Comparison of ENCODE assay signal across 22 mouse cellular contexts in the genomic region with DNA sequence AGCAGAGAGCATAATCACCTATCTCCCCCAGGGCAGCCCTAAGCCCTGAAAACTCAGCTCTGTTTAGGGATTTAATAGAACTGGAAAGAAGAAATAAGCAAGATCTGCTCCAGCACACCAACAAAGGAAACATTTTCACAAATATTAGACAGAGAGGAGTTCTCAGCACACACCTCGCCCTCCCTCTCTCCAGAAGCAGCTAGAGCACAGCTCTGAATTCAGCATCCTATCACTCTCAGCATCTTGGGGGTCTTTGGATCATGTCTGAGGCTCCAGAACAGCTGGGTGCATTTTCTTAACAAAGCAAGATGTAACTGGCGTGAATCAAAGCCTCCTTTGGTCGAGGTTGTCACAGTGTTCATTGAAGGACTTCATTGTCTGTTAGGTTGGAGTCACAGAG. TPM values are rescaled to one million over a fixed set of nuclear protein-coding genes. Genes with fewer than 3 reads are reported as not detected.
A peak's percentile ranks its signal among the peaks of the same experiment; 100 is the strongest.
DNase-seq lines count a peak whose midpoint lies in the region; ATAC-seq and TF ChIP-seq lines count a peak whose summit lies in the region.
"Had no signal": no experiment of that assay in that cellular context is flagged by ENCODE, and none has a peak within 500 bp of the region (broad histone marks: within the 10 kb centered on the region; RNA-seq: fewer than 3 reads in every experiment).

No protein-coding gene starts in this region.

- H3K9ac ChIP-seq in hindbrain, embryonic 14.5 days: peak overlapping the region; percentile 1; the same call in 1 of the 2 replicates
- 0 out of 2 replicates have a peak overlapping the region, but pooled peaks have one; percentile 28 for H3K9ac ChIP-seq in midbrain, embryonic 11.5 days (ENCODE audit: low read length)
- H3K9ac ChIP-seq in midbrain, postnatal 0 days (replicated peaks; ENCODE audit: low read length, poor library complexity, severe bottlenecking): no peak overlapping the region
- H3K9ac ChIP-seq in forebrain, postnatal 0 days: no peak overlapping the region; the same call in 1 of the 2 replicates
- H3K9ac ChIP-seq: intestine, embryonic 15.5 days; limb, embryonic 13.5 days; liver, embryonic 12.5 days; stomach, embryonic 15.5 days had no signal

- no peaks in the 10 kb centered on the region for H3K36me3 ChIP-seq in hindbrain, embryonic 14.5 days (replicated peaks; ENCODE audit: control insufficient read depth, insufficient read depth)
- no peaks in the 10 kb centered on the region for H3K36me3 ChIP-seq in midbrain, embryonic 11.5 days (ENCODE audit: control insufficient read depth, insufficient read depth, low read length)
- no peaks in the 10 kb centered on the region for H3K36me3 ChIP-seq in midbrain, postnatal 0 days (ENCODE audit: insufficient read depth, low read length)
- no peaks in the 10 kb centered on the region for H3K36me3 ChIP-seq in forebrain, postnatal 0 days (ENCODE audit: insufficient read depth)
- H3K36me3 ChIP-seq: forebrain, embryonic 10.5 days; intestine, embryonic 15.5 days; limb, embryonic 13.5 days; liver, embryonic 12.5 days; stomach, embryonic 15.5 days had no signal

- H3K27ac ChIP-seq in layer of hippocampus, adult 2 months: peak overlapping the region; percentile 6; the same call in 1 of the 2 replicates
- no peak overlapping the region for H3K27ac ChIP-seq in hindbrain, embryonic 14.5 days
- no peak overlapping the region for H3K27ac ChIP-seq in midbrain, embryonic 11.5 days (ENCODE audit: low read depth, low read length)
- H3K27ac ChIP-seq in midbrain, postnatal 0 days (ENCODE audit: low read depth, low read length): no peak overlapping the region
- no peak overlapping the region for H3K27ac ChIP-seq in forebrain, postnatal 0 days (ENCODE audit: low read depth, low read length)
- H3K27ac ChIP-seq: forebrain, embryonic 10.5 days; intestine, embryonic 15.5 days; limb, embryonic 13.5 days; liver, embryonic 12.5 days; stomach, embryonic 15.5 days had no signal

- 21% methylated on average over 3 of the region's 3 CpGs for WGBS in hindbrain, embryonic 14.5 days
- WGBS in midbrain, embryonic 11.5 days: 22% methylated on average over 3 of the region's 3 CpGs
- 28% methylated on average over 3 of the region's 3 CpGs for WGBS in midbrain, postnatal 0 days
- 49% methylated on average over 3 of the region's 3 CpGs for WGBS in forebrain, postnatal 0 days

- no peak for TF ChIP-seq CTCF in layer of hippocampus, adult 2 months (conservative IDR thresholded peaks at IDR 0.05)
- TF ChIP-seq CTCF in midbrain, postnatal 0 days (IDR thresholded peaks at IDR 0.05): no peak
- TF ChIP-seq CTCF in forebrain, postnatal 0 days (IDR thresholded peaks at IDR 0.05; ENCODE audit: low read depth): no peak

- H3K4me1 ChIP-seq in hindbrain, embryonic 14.5 days (replicated peaks; ENCODE audit: control insufficient read depth, insufficient read depth, low read length): peaks cover 33% of the 10 kb centered on the region; the same call in 1 of the 2 replicates
- peaks cover 19% of the 10 kb centered on the region for H3K4me1 ChIP-seq in midbrain, embryonic 11.5 days (ENCODE audit: control insufficient read depth, insufficient read depth, low read length)
- H3K4me1 ChIP-seq in midbrain, postnatal 0 days (ENCODE audit: insufficient read depth, low read length): peaks cover 9% of the 10 kb centered on the region; the same call in 1 of the 2 replicates
- H3K4me1 ChIP-seq in forebrain, postnatal 0 days (ENCODE audit: insufficient read depth): no peaks in the 10 kb centered on the region
- H3K4me1 ChIP-seq: intestine, embryonic 15.5 days had no signal

- no peaks in the 10 kb centered on the region for H3K9me3 ChIP-seq in hindbrain, embryonic 14.5 days (ENCODE audit: control insufficient read depth, low read length)
- H3K9me3 ChIP-seq in midbrain, embryonic 11.5 days (ENCODE audit: control insufficient read depth, low read length): no peaks in the 10 kb centered on the region
- no peaks in the 10 kb centered on the region for H3K9me3 ChIP-seq in midbrain, postnatal 0 days (ENCODE audit: low read length)
- H3K9me3 ChIP-seq in forebrain, postnatal 0 days (ENCODE audit: low read length): no peaks in the 10 kb centered on the region
- H3K9me3 ChIP-seq: forebrain, embryonic 10.5 days; intestine, embryonic 15.5 days; limb, embryonic 13.5 days; liver, embryonic 12.5 days; stomach, embryonic 15.5 days had no signal

- H3K4me2 ChIP-seq in hindbrain, embryonic 14.5 days (replicated peaks): no peak overlapping the region
- H3K4me2 ChIP-seq in midbrain, embryonic 11.5 days: no peak overlapping the region
- H3K4me2 ChIP-seq in midbrain, postnatal 0 days (ENCODE audit: low read depth, low read length, poor library complexity, severe bottlenecking): no peak overlapping the region
- no peak overlapping the region for H3K4me2 ChIP-seq in forebrain, postnatal 0 days (ENCODE audit: low read depth)
- H3K4me2 ChIP-seq: intestine, embryonic 15.5 days; limb, embryonic 13.5 days; liver, embryonic 12.5 days; stomach, embryonic 15.5 days had no signal

- H3K4me3 ChIP-seq in layer of hippocampus, adult 2 months: no peak overlapping the region
- no peak overlapping the region for H3K4me3 ChIP-seq in hindbrain, embryonic 14.5 days (replicated peaks; ENCODE audit: low read length)
- no peak overlapping the region for H3K4me3 ChIP-seq in midbrain, embryonic 11.5 days (ENCODE audit: low read depth, low read length)
- H3K4me3 ChIP-seq in midbrain, postnatal 0 days (ENCODE audit: low read depth, low read length): no peak overlapping the region
- H3K4me3 ChIP-seq in forebrain, postnatal 0 days (ENCODE audit: low read depth, low read length): no peak overlapping the region
- H3K4me3 ChIP-seq: forebrain, embryonic 10.5 days; intestine, embryonic 15.5 days; limb, embryonic 13.5 days; liver, embryonic 12.5 days; stomach, embryonic 15.5 days had no signal

- no peaks in the 10 kb centered on the region for H3K27me3 ChIP-seq in hindbrain, embryonic 14.5 days (ENCODE audit: control insufficient read depth, insufficient read depth, low read length)
- H3K27me3 ChIP-seq in midbrain, embryonic 11.5 days (ENCODE audit: control insufficient read depth, insufficient read depth, low read length): no peaks in the 10 kb centered on the region
- no peaks in the 10 kb centered on the region for H3K27me3 ChIP-seq in midbrain, postnatal 0 days (ENCODE audit: insufficient read depth, low read length)
- H3K27me3 ChIP-seq in forebrain, postnatal 0 days (ENCODE audit: insufficient read depth, low read length): no peaks in the 10 kb centered on the region
- H3K27me3 ChIP-seq: intestine, embryonic 15.5 days; limb, embryonic 13.5 days; liver, embryonic 12.5 days; stomach, embryonic 15.5 days had no signal

- no peak for DNase-seq in layer of hippocampus, adult 2 months (ENCODE audit: low spot score in 2 of 2)
- DNase-seq in layer of hippocampus, adult 11-12 months (ENCODE audit: low spot score): no peak
- DNase-seq in hindbrain, embryonic 14.5 days (ENCODE audit: low spot score): no peak
- peak; percentile 82 for DNase-seq in midbrain, embryonic 11.5 days (ENCODE audit: low spot score, missing footprints)
- no peak for DNase-seq in midbrain, postnatal 0 days (ENCODE audit: low spot score)
- no peak for DNase-seq in forebrain, postnatal 0 days
- DNase-seq in urinary bladder, postnatal 10 days (ENCODE audit: low spot score): no peak
- DNase-seq: adrenal gland, adult 8-10 months; cerebellum, adult 11-12 months; cerebellum, postnatal 10 days; heart, postnatal 4 days; kidney, adult 8-10 months; kidney, postnatal 14 days; lung, adult 18-20 months; lung, postnatal 10 days; right cerebral cortex, adult 18-20 months; thymus, postnatal 36 days had no signal

- ATAC-seq in hindbrain, embryonic 14.5 days (ENCODE audit: low FRiP score): no peak
- peak; percentile 53 for ATAC-seq in midbrain, embryonic 11.5 days (ENCODE audit: low FRiP score)
- peak; percentile 21; the same call in 1 of the 2 replicates for ATAC-seq in midbrain, postnatal 0 days (ENCODE audit: low FRiP score)
- ATAC-seq in forebrain, postnatal 0 days: no peak
- ATAC-seq: intestine, embryonic 15.5 days; liver, embryonic 12.5 days had no signal

RNA-seq across cellular contexts. Expression of gene Maml2, which starts 12.5 kb away (rescaled TPM):
- total RNA-seq in layer of hippocampus, adult 2 months (2021): 10 to 100 TPM; 26.1 to 34.6 TPM
- 10.8 and 11.6 TPM in 2 replicates for polyA plus RNA-seq in hindbrain, embryonic 14.5 days (2014; fragmentation: Nextera tagmentation; extraction: Ambion mirVana)
- polyA plus RNA-seq in midbrain, embryonic 11.5 days (2014; fragmentation: Nextera tagmentation; extraction: Ambion mirVana): 10.3 and 10.7 TPM in 2 replicates
- total RNA-seq in midbrain, postnatal 0 days (2014; rRNA removed): 9.2 and 11.0 TPM in 2 replicates
- polyA plus RNA-seq in midbrain, postnatal 0 days (2015; fragmentation: Nextera tagmentation; extraction: Ambion mirVana): 9.1 TPM in 2 replicates
- total RNA-seq in forebrain, postnatal 0 days (2014; rRNA removed): 6.2 and 6.4 TPM in 2 replicates
- 5.9 and 9.5 TPM in 2 replicates for polyA plus RNA-seq in forebrain, postnatal 0 days (2015; fragmentation: Nextera tagmentation; extraction: Ambion mirVana)

Comparison
In these comparisons a context has a peak if more than half of its experiments do, and no peak if none do; other contexts are left out.
1. H3K9ac ChIP-seq: peak in hindbrain, embryonic 14.5 days (single experiment) and midbrain, embryonic 11.5 days (single experiment); none in midbrain, postnatal 0 days (single experiment) and forebrain, postnatal 0 days (single experiment).
2. ATAC-seq: peak in midbrain, embryonic 11.5 days (single experiment) and midbrain, postnatal 0 days (single experiment); none in hindbrain, embryonic 14.5 days (single experiment) and forebrain, postnatal 0 days (single experiment).